Mouse (Mus musculus): ENCODE measurements around the gene Clic4. TPM values are rescaled to one million over a fixed set of nuclear protein-coding genes. Genes with fewer than 3 reads are reported as not detected.

Clic4 gene
- polyA plus RNA-seq, 1 experiment from 2014 or later, result 173 TPM

- Histone ChIP-seq H3K4me2 (no peak overlapping the region), H3K4me1 (ENCODE audit: control insufficient read depth, insufficient read depth, low read length) (no peaks in the 10 kb centered on the region), H3K9me3 (ENCODE audit: control insufficient read depth, low read length) (no peaks in the 10 kb centered on the region), H3K27me3 (ENCODE audit: control insufficient read depth, insufficient read depth, low read length) (no peaks in the 10 kb centered on the region), H3K9ac (ENCODE audit: low read length) (no peak overlapping the region), H3K27ac (ENCODE audit: low read depth, low read length) (no peak overlapping the region), H3K36me3 (ENCODE audit: control insufficient read depth, insufficient read depth, low read length) (peaks cover 3% of the 10 kb centered on the region; the same call in 1 of the 2 replicates), H3K4me3 (ENCODE audit: low read depth, low read length) (no peak overlapping the region)
- 85% methylated on average over 8 of the region's 8 CpGs for WGBS
- DNase-seq (ENCODE audit: low spot score, missing footprints) (no peak), ATAC-seq (ENCODE audit: low FRiP score) (no peak)
Observed at GRCm38 (mm10) chr4:135235546-135235945, 37.1 kb downstream of the Clic4 start.

- Histone ChIP-seq H3K9ac (ENCODE audit: low read length) (no peak overlapping the region), H3K9me3 (ENCODE audit: control insufficient read depth, low read length) (no peaks in the 10 kb centered on the region), H3K36me3 (ENCODE audit: control insufficient read depth, insufficient read depth, low read length) (no peaks in the 10 kb centered on the region; the same call in 1 of the 2 replicates), H3K4me3 (ENCODE audit: low read depth, low read length) (no peak overlapping the region), H3K27ac (ENCODE audit: low read depth, low read length) (no peak overlapping the region), H3K4me2 (no peak overlapping the region), H3K4me1 (ENCODE audit: control insufficient read depth, insufficient read depth, low read length) (no peaks in the 10 kb centered on the region), H3K27me3 (ENCODE audit: control insufficient read depth, insufficient read depth, low read length) (no peaks in the 10 kb centered on the region)
- WGBS, result 92% methylated on average over 5 of the region's 5 CpGs
- ATAC-seq (ENCODE audit: low FRiP score), result no peak
- no peak for DNase-seq (ENCODE audit: low spot score, missing footprints)
Observed at GRCm38 (mm10) chr4:135232563-135232962, 40.1 kb downstream of the Clic4 start.

GRCm38 (mm10) chr4:135231543-135231942, 41.1 kb downstream of the Clic4 start:
- H3K4me2 ChIP-seq, result no peak overlapping the region
- no peak overlapping the region for H3K9ac ChIP-seq (ENCODE audit: low read length)
- no peaks in the 10 kb centered on the region for H3K27me3 ChIP-seq (ENCODE audit: control insufficient read depth, insufficient read depth, low read length)
- no peak for DNase-seq (ENCODE audit: low spot score, missing footprints)
- ATAC-seq (ENCODE audit: low FRiP score), result no peak
- no peaks in the 10 kb centered on the region for H3K4me1 ChIP-seq (ENCODE audit: control insufficient read depth, insufficient read depth, low read length)
- no peak overlapping the region for H3K27ac ChIP-seq (ENCODE audit: low read depth, low read length)
- WGBS, result 94% methylated on average over 5 of the region's 5 CpGs
- H3K9me3 ChIP-seq (ENCODE audit: control insufficient read depth, low read length), result no peaks in the 10 kb centered on the region
- no peaks in the 10 kb centered on the region for H3K36me3 ChIP-seq (ENCODE audit: control insufficient read depth, insufficient read depth, low read length)
- H3K4me3 ChIP-seq (ENCODE audit: low read depth, low read length), result no peak overlapping the region

GRCm38 (mm10) chr4:135231136-135231535, 41.5 kb downstream of the Clic4 start:
- no peak overlapping the region for H3K27ac ChIP-seq (ENCODE audit: low read depth, low read length)
- no peak overlapping the region for H3K4me3 ChIP-seq (ENCODE audit: low read depth, low read length)
- H3K4me1 ChIP-seq (ENCODE audit: control insufficient read depth, insufficient read depth, low read length), result no peaks in the 10 kb centered on the region
- ATAC-seq (ENCODE audit: low FRiP score), result no peak
- no peaks in the 10 kb centered on the region; the same call in 1 of the 2 replicates for H3K36me3 ChIP-seq (ENCODE audit: control insufficient read depth, insufficient read depth, low read length)
- no peak for DNase-seq (ENCODE audit: low spot score, missing footprints)
- no peak overlapping the region for H3K9ac ChIP-seq (ENCODE audit: low read length)
- WGBS, result 84% methylated on average over 3 of the region's 3 CpGs
- H3K27me3 ChIP-seq (ENCODE audit: control insufficient read depth, insufficient read depth, low read length), result no peaks in the 10 kb centered on the region
- no peaks in the 10 kb centered on the region for H3K9me3 ChIP-seq (ENCODE audit: control insufficient read depth, low read length)
- no peak overlapping the region for H3K4me2 ChIP-seq

DNA sequence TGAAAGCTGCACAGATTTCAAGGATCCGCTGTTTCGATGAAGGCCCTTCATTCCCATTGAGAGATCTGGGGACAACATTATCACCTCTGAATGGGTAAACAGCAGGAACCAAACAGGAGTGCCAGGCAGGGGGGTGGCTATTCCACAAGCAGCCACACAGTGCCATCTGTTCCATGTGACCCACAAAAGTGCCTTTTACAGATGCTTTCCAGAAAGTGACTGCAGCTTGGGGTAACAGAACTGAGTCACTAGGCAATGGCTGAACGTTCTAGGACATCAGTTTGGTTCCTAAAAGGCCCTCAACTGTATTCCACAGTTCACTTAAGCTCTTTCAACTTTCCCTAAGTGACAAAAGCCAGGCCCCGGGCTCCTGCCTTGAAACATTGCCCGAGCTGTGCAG, 42.0 kb downstream of the Clic4 start:
- H3K4me3 ChIP-seq (ENCODE audit: low read depth, low read length), result no peak overlapping the region
- DNase-seq (ENCODE audit: low spot score, missing footprints), result no peak
- peaks cover 4% of the 10 kb centered on the region; the same call in 1 of the 2 replicates for H3K36me3 ChIP-seq (ENCODE audit: control insufficient read depth, insufficient read depth, low read length)
- H3K4me1 ChIP-seq (ENCODE audit: control insufficient read depth, insufficient read depth, low read length), result no peaks in the 10 kb centered on the region
- no peak overlapping the region for H3K9ac ChIP-seq (ENCODE audit: low read length)
- no peak overlapping the region for H3K4me2 ChIP-seq
- no peaks in the 10 kb centered on the region for H3K9me3 ChIP-seq (ENCODE audit: control insufficient read depth, low read length)
- 0 out of 2 replicates have a peak overlapping the region, but pooled peaks have one; percentile 8 for H3K27ac ChIP-seq (ENCODE audit: low read depth, low read length)
- no peak for ATAC-seq (ENCODE audit: low FRiP score)
- 82% methylated on average over 5 of the region's 5 CpGs for WGBS
- H3K27me3 ChIP-seq (ENCODE audit: control insufficient read depth, insufficient read depth, low read length), result no peaks in the 10 kb centered on the region

GRCm38 (mm10) chr4:135229871-135230270, 42.7 kb downstream of the Clic4 start:
- Histone ChIP-seq H3K27ac (ENCODE audit: low read depth, low read length) (no peak overlapping the region), H3K4me3 (ENCODE audit: low read depth, low read length) (no peak overlapping the region), H3K4me1 (ENCODE audit: control insufficient read depth, insufficient read depth, low read length) (no peaks in the 10 kb centered on the region), H3K36me3 (ENCODE audit: control insufficient read depth, insufficient read depth, low read length) (peaks cover 6% of the 10 kb centered on the region; the same call in 1 of the 2 replicates), H3K9me3 (ENCODE audit: control insufficient read depth, low read length) (no peaks in the 10 kb centered on the region), H3K9ac (ENCODE audit: low read length) (no peak overlapping the region), H3K27me3 (ENCODE audit: control insufficient read depth, insufficient read depth, low read length) (no peaks in the 10 kb centered on the region), H3K4me2 (no peak overlapping the region)
- no peak for DNase-seq (ENCODE audit: low spot score, missing footprints)
- no peak for ATAC-seq (ENCODE audit: low FRiP score)
- 81% methylated on average over 4 of the region's 4 CpGs for WGBS

DNA sequence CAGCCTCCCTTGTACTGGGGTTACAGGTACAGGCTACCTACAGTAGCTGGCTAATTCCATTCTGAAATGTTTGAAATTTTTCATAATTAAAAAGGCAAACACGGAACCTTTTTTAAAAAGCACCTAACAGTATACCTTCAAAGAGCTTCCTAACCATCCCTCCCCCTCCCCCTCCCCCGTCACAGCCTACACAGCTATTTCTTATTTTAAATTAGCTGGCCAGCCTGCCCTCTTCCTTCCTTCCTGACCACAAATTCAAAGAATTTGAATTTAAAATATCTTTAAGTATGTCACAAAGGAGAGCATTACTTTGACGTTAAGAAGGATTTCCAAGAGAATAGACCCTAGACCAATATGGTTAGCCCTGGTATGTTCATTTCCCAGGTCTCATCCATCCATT, 44.5 kb downstream of the Clic4 start:
- H3K4me1 ChIP-seq (ENCODE audit: control insufficient read depth, insufficient read depth, low read length), result no peaks in the 10 kb centered on the region
- no peak overlapping the region for H3K4me3 ChIP-seq (ENCODE audit: low read depth, low read length)
- H3K36me3 ChIP-seq (ENCODE audit: control insufficient read depth, insufficient read depth, low read length), result peaks cover 12% of the 10 kb centered on the region
- H3K9ac ChIP-seq (ENCODE audit: low read length), result no peak overlapping the region
- WGBS, result 90% methylated on average over 3 of the region's 3 CpGs
- ATAC-seq (ENCODE audit: low FRiP score), result no peak
- no peak for DNase-seq (ENCODE audit: low spot score, missing footprints)
- H3K27me3 ChIP-seq (ENCODE audit: control insufficient read depth, insufficient read depth, low read length), result no peaks in the 10 kb centered on the region
- H3K4me2 ChIP-seq, result no peak overlapping the region
- no peaks in the 10 kb centered on the region for H3K9me3 ChIP-seq (ENCODE audit: control insufficient read depth, low read length)
- no peak overlapping the region for H3K27ac ChIP-seq (ENCODE audit: low read depth, low read length)

DNA sequence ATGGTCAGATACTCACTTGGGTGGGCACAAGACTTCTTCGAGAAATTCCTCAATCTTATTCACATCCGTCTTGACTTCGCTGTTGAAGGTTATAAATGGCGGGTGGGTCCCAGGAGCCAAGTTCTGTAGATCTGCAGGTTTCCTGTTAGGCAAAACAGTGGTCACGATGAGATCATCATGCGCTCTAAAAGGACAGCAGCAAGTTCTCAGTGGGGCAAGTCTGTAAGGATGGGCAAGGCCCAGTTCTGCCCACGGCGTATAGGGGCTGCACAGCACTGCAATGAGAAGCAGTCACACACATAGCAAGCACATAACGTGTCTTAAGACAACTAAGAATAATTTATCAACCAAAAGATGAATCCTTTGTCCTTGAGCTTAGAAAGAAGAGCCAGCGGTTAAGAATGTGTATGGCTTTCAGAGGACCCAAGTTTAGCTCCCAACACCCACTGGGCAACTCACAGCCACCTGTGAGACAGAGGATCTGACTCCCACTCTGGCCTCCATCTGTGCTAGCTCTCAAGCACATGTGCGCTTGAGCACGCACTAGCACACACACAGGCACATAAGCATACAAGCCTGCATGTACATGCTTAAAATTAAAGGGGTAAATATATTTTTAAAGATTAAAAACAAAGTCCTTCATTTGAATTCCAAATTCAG, 46.5 kb downstream of the Clic4 start:
- ATAC-seq (ENCODE audit: low FRiP score) (no peak), DNase-seq (ENCODE audit: low spot score, missing footprints) (no peak)
- Histone ChIP-seq H3K4me3 (ENCODE audit: low read depth, low read length) (no peak overlapping the region), H3K9ac (ENCODE audit: low read length) (no peak overlapping the region), H3K27me3 (ENCODE audit: control insufficient read depth, insufficient read depth, low read length) (no peaks in the 10 kb centered on the region), H3K27ac (ENCODE audit: low read depth, low read length) (no peak overlapping the region; the same call in 1 of the 2 replicates), H3K9me3 (ENCODE audit: control insufficient read depth, low read length) (no peaks in the 10 kb centered on the region), H3K4me1 (ENCODE audit: control insufficient read depth, insufficient read depth, low read length) (no peaks in the 10 kb centered on the region), H3K36me3 (ENCODE audit: control insufficient read depth, insufficient read depth, low read length) (peaks cover 12% of the 10 kb centered on the region), H3K4me2 (no peak overlapping the region)
- WGBS, result 93% methylated on average over 12 of the region's 12 CpGs

DNA sequence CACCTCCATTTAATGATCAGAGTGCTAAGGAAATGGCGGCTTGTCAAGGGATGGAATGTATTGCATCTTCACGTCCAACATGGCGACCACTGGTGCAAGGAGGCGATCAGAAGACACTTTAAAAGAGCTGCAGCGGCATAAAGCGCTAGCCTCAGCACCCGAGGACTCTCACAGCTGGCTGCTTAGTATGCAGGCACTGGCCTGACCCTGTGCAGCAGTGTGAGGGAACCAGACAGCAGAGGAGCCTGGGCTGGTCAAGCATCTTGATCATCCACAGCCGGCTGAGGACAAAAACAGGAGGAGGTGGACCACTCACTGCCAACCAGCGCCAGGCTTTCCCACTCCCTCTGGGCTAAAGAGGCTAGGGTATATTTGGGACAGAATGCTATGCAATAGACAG, 48.8 kb downstream of the Clic4 start:
- ATAC-seq (ENCODE audit: low FRiP score) (no peak), DNase-seq (ENCODE audit: low spot score, missing footprints) (no peak)
- no peak overlapping the region for H3K4me2 ChIP-seq
- H3K9me3 ChIP-seq (ENCODE audit: control insufficient read depth, low read length), result no peaks in the 10 kb centered on the region
- no peak overlapping the region for H3K4me3 ChIP-seq (ENCODE audit: low read depth, low read length)
- H3K36me3 ChIP-seq (ENCODE audit: control insufficient read depth, insufficient read depth, low read length), result peaks cover 12% of the 10 kb centered on the region
- H3K27me3 ChIP-seq (ENCODE audit: control insufficient read depth, insufficient read depth, low read length), result no peaks in the 10 kb centered on the region
- no peak overlapping the region for H3K27ac ChIP-seq (ENCODE audit: low read depth, low read length)
- no peaks in the 10 kb centered on the region for H3K4me1 ChIP-seq (ENCODE audit: control insufficient read depth, insufficient read depth, low read length)
- 89% methylated on average over 9 of the region's 9 CpGs for WGBS
- no peak overlapping the region for H3K9ac ChIP-seq (ENCODE audit: low read length)

All from midbrain, embryonic 11.5 days (tissue).